Mouse (Mus musculus) liver, embryonic 13.5 days (tissue): ENCODE data around the gene Arfrp1. TPM values are rescaled to one million over a fixed set of nuclear protein-coding genes. Genes with fewer than 3 reads are reported as not detected.

ENCODE experiments used
- ATAC-seq: fragments of 200-750 bp; cut with Nextera tagmentation; 2 replicates; pipeline ENCODE4 v1.8.0; 2017; ENCODE audit warnings: low read depth, mild to moderate bottlenecking, moderate number of reproducible peaks, moderate library complexity
- DNase-seq: peaks from one replicate; pipeline ENCODE4 v3.0.0; 2022
- H3K27ac ChIP-seq: fragments of 300-500 bp; sonication (generic); 2 replicates; pipeline ENCODE4 v1.5.1; 2015; ENCODE audit warnings: moderate library complexity, mild to moderate bottlenecking, inconsistent platforms
- H3K27me3 ChIP-seq: fragments of 300-500 bp; sonication (generic); 2 replicates; pipeline ENCODE4 v1.6.1; 2015; ENCODE audit warnings: mild to moderate bottlenecking, inconsistent platforms
- H3K36me3 ChIP-seq: fragments of 300-500 bp; sonication (generic); 2 replicates; pipeline ENCODE4 v1.6.1; 2015; ENCODE audit warnings: mild to moderate bottlenecking, inconsistent platforms
- H3K4me1 ChIP-seq: fragments of 300-500 bp; sonication (generic); replicated peaks from 2 replicates; pipeline ENCODE4 v1.6.1; 2015; ENCODE audit warnings: inconsistent platforms
- H3K4me2 ChIP-seq: fragments of 300-500 bp; sonication (generic); 2 replicates; pipeline ENCODE4 v1.6.1; 2015; ENCODE audit warnings: inconsistent platforms, mild to moderate bottlenecking, moderate library complexity
- H3K4me3 ChIP-seq: fragments of 300-500 bp; sonication (generic); replicated peaks from 2 replicates; pipeline ENCODE4 v1.5.1; 2015; ENCODE audit warnings: mild to moderate bottlenecking, inconsistent platforms
- H3K9ac ChIP-seq: fragments of 300-500 bp; sonication (generic); 2 replicates; pipeline ENCODE4 v1.6.1; 2015; ENCODE audit warnings: mild to moderate bottlenecking, inconsistent platforms
- H3K9me3 ChIP-seq: fragments of 300-500 bp; sonication (generic); replicated peaks from 2 replicates; pipeline ENCODE4 v1.6.1; 2016; ENCODE audit warnings: inconsistent platforms
- WGBS: fragments of 180-500 bp; shearing (Covaris S2); methylation state at CpG from one replicate; pipeline ENCODE4 v1.1.7; 2015; ENCODE audit not compliant: insufficient replicate concordance; 5-methylcytosine and 5-hydroxymethylcytosine counted together
- polyA plus RNA-seq: library from polyadenylated mRNA; unstranded; fragments of >200 nt; fragmentation: Nextera tagmentation; extraction: Ambion mirVana; gene quantifications from 2 replicates; pipeline ENCODE4 v1.2.1, GENCODE M21; 2015

Gene Arfrp1
- polyA plus RNA-seq, 1 experiment from 2014 or later = 27.8 TPM

DNA sequence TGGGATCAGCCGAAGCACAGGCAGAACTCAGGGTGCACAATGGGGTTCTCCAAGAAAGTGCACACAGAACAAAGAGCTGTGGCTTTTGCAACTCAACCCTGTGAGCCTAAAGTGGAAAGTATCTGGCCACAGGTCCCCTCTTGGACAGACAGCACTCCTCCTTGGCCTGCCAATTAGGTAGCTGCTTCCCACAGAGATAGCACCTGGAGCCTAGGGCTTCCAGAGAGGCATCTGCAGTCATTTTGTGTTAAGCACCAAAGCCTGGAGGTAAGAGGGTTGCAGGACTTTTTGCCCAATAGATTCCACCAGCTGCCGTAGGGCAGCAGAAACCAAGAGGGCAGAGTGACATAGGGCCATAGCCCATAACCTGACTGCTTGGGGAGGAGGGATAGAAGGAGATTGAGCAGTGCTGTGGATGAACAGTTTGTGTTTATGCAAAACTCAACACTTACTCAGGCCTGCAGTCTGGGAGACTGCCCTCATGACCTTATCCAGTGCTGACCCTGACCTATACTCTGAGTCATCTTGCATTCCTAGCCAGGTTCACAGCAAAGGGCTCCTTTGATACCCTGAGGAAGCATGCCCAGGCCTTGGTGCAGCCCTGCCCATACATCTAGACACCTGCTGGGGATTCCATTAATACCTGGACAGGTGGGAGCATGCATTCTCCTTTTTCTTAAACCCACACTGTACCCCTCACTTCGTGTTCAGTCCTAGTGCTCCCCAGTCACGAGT, 25.1 kb upstream of the Arfrp1 start:
- WGBS = 69% methylated on average over 4 of the region's 4 CpGs

DNA sequence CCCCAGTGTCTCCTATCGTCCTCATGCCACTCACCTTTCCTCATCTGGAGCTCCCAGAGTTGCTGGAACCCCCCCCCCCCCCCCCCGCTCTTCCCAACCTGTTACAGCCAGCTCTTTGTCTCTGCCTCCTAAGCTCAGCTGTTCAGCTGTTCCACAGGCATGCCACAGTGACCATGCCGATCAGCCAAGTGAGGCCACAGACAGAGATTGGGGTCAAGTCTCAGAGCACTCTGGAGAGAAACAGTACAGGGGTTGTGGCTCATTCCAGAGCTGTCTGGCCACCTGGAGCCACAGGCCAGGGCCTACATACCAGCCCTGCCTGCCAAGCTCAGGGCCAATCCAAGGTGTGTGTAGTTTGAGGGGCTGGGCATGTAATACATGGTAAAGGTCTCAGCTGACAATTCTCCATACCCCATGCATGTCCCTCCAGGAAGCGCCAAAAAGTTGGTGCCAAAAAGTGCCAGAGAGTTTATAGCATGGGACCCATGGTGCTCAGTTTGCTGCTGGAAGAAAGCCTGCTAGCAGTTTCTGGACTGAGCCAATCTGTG, 21.5 kb upstream of the Arfrp1 start:
- H3K27me3 ChIP-seq = no peaks in the 10 kb centered on the region
- WGBS = 75% methylated on average over 3 of the region's 4 CpGs
- H3K27ac ChIP-seq = no peak overlapping the region
- H3K4me3 ChIP-seq = no peak overlapping the region
- DNase-seq (no peak), ATAC-seq (no peak)
- H3K4me2 ChIP-seq = no peak overlapping the region
- no peak overlapping the region for H3K9ac ChIP-seq
- H3K36me3 ChIP-seq = peaks cover 75% of the 10 kb centered on the region
- no peaks in the 10 kb centered on the region for H3K9me3 ChIP-seq
- no peaks in the 10 kb centered on the region for H3K4me1 ChIP-seq

More for the DNA sequence above, 25.1 kb upstream of the Arfrp1 start:
- H3K4me3 ChIP-seq = no peak overlapping the region
- ATAC-seq (no peak), DNase-seq (no peak)
- no peak overlapping the region for H3K27ac ChIP-seq
- no peaks in the 10 kb centered on the region for H3K4me1 ChIP-seq
- H3K4me2 ChIP-seq = no peak overlapping the region
- H3K36me3 ChIP-seq = peaks cover 72% of the 10 kb centered on the region
- H3K27me3 ChIP-seq = no peaks in the 10 kb centered on the region
- no peaks in the 10 kb centered on the region for H3K9me3 ChIP-seq
- no peak overlapping the region for H3K9ac ChIP-seq

DNA sequence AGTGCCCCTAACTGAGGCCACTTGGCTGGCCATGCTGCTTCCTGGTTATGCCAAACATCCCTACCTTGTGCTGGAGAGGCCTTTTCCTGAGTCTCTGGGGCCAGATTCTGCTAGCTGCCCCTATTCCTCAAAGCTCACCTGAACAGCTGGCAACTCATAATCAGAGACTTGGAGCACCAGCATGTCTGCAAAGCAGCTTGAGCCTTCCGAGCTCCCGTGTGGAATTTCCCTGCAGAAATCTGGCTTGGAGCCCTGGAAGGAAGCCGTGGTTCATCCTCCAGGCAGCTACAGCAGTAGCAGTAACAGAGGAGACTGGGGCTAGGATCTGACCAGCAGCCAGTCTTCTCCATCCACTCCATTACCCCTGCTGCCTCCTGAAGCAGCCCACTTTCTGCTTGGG, 20.7 kb upstream of the Arfrp1 start:
- Histone ChIP-seq H3K9ac (no peak overlapping the region), H3K27me3 (no peaks in the 10 kb centered on the region), H3K4me2 (no peak overlapping the region), H3K4me1 (no peaks in the 10 kb centered on the region), H3K36me3 (peaks cover 76% of the 10 kb centered on the region), H3K4me3 (no peak overlapping the region), H3K27ac (no peak overlapping the region), H3K9me3 (no peaks in the 10 kb centered on the region)
- no peak for DNase-seq
- 74% methylated on average over 3 of the region's 3 CpGs for WGBS
- no peak for ATAC-seq

DNA sequence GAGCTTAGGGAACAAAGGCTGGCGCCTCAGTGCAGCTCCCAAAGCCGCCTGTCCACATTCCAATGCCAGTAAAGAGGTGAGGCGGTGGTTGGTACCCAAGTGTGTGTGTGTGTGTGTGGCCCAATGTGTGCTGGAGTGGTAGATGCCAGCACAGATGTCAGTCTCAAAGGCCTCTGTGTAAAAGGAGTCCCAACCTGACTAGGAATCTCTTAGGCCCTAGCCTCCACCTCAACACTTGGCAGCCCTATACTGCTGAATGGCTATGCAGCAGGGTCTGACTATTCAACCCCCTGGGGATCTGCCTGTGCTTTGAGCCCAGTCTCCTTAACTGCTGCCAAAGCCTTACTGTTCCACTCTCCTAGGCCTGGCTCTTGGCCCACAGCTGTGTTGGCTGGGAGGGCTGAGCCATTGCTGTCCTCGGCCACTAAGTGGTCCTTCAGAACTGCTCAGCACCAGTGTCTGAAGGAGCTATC, 19.8 kb upstream of the Arfrp1 start:
- Histone ChIP-seq H3K27ac (no peak overlapping the region), H3K9ac (no peak overlapping the region), H3K36me3 (peaks cover 77% of the 10 kb centered on the region), H3K4me3 (no peak overlapping the region), H3K27me3 (no peaks in the 10 kb centered on the region), H3K9me3 (no peaks in the 10 kb centered on the region), H3K4me1 (no peaks in the 10 kb centered on the region), H3K4me2 (no peak overlapping the region)
- no peak for ATAC-seq
- DNase-seq = no peak
- WGBS = 77% methylated on average over 4 of the region's 4 CpGs

DNA sequence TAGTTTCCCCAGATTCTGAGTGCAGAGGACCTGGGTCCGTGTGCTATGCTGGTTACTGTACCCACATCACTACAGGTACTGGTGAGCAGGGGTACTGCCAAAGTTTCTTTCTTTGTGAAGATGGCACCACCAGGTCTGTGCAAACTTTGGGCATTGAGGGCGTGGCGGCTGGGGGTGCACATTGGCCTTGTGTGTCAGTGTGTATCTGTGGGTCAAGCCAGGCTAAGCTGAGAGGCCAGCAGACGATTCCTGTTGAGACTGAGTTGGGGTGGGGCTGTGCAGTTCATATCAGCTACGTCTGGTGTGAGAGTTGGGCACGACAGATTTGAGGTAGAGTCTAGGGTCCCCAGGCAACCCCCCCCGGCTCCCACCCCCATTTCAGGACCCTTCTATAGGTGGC, 19.3 kb upstream of the Arfrp1 start:
- H3K27ac ChIP-seq = no peak overlapping the region
- no peak overlapping the region for H3K4me3 ChIP-seq
- H3K9ac ChIP-seq = no peak overlapping the region
- peaks cover 82% of the 10 kb centered on the region for H3K36me3 ChIP-seq
- no peak overlapping the region for H3K4me2 ChIP-seq
- WGBS = 64% methylated on average over 7 of the region's 7 CpGs
- H3K9me3 ChIP-seq = no peaks in the 10 kb centered on the region
- no peak for ATAC-seq
- H3K27me3 ChIP-seq = no peaks in the 10 kb centered on the region
- H3K4me1 ChIP-seq = no peaks in the 10 kb centered on the region
- no peak for DNase-seq

DNA sequence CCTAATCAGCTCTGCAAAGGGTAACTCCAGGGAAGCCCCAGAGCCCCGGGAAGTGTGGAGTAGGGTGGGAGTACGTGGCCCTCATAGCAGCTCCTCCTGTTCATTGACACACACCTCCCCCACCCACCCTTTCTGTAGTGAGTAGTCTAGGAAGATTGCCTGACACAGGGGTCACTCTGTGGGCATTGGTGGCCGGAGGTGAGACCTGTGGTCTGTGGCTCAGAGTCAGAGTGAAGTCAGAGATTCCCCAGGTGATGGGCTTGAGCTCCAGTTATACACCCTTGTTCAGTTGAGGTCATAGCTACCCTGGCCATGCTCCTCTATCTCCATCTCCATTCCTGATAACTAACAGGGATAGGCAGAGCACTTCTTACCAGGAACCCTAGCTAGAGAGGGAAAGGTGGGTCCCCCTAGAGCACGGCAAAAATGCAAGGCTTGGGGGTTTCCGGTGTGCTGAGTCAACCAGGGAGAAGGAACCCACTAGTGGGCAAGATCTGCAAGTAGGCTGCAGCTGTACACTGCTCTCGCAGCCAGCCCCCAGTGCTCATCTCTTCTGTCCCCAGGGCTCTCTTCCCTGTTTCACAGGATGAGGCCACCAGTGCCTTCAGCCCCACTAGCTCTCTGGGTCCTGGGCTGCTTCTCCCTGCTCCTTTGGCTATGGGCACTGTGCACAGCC, 16.6 kb upstream of the Arfrp1 start:
- 72% methylated on average over 6 of the region's 6 CpGs for WGBS
- no peak for DNase-seq
- Histone ChIP-seq H3K4me3 (no peak overlapping the region), H3K36me3 (peaks cover 82% of the 10 kb centered on the region), H3K9ac (no peak overlapping the region), H3K4me1 (peaks cover 8% of the 10 kb centered on the region), H3K27me3 (no peaks in the 10 kb centered on the region), H3K4me2 (no peak overlapping the region), H3K9me3 (no peaks in the 10 kb centered on the region), H3K27ac (no peak overlapping the region)
- ATAC-seq = no peak

DNA sequence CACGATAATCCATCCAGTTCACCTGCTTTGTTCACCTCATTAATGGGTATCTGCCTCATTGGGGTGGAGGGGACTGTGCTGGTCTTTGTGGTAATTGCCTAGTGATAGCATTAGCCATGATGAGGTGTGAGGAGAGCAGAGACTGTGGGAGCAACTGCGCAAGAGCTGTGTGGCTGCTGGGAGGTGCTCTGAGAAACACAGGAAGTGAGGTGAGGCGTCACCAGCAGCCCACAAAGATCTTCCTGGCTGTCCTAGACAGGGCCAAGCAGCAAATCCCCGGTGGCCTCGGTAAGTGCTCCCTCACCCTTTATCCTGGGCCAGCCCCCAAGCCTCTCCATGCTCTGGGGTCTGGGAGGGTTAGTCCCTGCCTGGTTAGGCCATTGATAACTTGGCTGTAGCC, 15.9 kb upstream of the Arfrp1 start:
- Histone ChIP-seq H3K9ac (no peak overlapping the region), H3K27me3 (no peaks in the 10 kb centered on the region), H3K4me1 (peaks cover 15% of the 10 kb centered on the region), H3K4me3 (no peak overlapping the region), H3K36me3 (peaks cover 76% of the 10 kb centered on the region), H3K9me3 (no peaks in the 10 kb centered on the region), H3K4me2 (no peak overlapping the region), H3K27ac (no peak overlapping the region)
- ATAC-seq = no peak
- WGBS = 62% methylated on average over 5 of the region's 5 CpGs
- no peak for DNase-seq

DNA sequence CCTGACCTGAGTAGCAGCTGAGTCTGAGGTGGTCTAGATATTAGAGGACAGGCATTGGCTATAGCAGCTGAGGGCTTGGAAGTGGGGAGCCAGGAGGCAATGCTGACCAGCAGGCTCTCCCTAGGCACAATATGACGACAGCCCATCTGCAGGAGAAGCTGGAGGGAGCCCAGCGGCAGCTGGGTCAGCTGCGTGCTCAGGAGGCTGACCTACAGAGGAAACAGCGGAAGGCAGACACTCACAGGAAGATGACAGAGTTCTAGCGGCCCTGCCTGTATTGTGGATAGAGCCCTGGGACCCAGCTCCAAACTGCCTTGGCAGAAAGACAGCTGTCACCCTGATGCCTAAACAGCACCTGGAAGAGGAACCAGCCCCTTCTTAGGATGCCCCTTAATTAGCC, 15.0 kb upstream of the Arfrp1 start:
- no peak overlapping the region for H3K4me2 ChIP-seq
- peaks cover 69% of the 10 kb centered on the region for H3K36me3 ChIP-seq
- 87% methylated on average over 5 of the region's 5 CpGs for WGBS
- peaks cover 15% of the 10 kb centered on the region for H3K4me1 ChIP-seq
- no peak overlapping the region for H3K9ac ChIP-seq
- DNase-seq (no peak), ATAC-seq (no peak)
- H3K27me3 ChIP-seq = no peaks in the 10 kb centered on the region
- H3K9me3 ChIP-seq = no peaks in the 10 kb centered on the region
- no peak overlapping the region for H3K4me3 ChIP-seq
- no peak overlapping the region for H3K27ac ChIP-seq

DNA sequence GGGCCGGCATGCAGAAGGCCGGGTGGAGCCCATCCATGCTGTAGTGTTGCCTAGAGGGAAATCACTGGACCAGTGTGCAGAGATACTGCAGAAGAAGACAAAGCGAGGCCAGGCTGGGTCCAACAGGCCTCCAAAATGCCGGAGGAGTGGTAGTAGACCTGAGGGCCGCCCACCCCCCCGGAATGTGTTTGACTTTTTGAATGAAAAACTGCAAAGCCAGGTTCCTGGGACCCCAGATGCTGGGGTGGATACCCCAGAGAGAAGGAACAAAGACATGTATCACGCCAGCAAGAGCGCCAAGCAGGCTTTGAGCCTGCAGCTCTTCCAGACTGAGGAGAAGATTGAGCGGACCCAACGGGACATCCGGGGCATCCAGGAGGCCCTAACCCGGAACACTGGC, 14.6 kb upstream of the Arfrp1 start, which contains the start of gene Lime1:
Lime1 (plus strand) TSS at position 301 of the 400 bp plus-strand sequence.
- no peak within 1 kb of the TSS for H3K4me3 ChIP-seq
- H3K9me3 ChIP-seq = no peaks in the 10 kb centered on the region
- no peak for ATAC-seq
- no peak within 1 kb of the TSS for H3K4me2 ChIP-seq
- H3K36me3 ChIP-seq = peaks cover 65% of the 10 kb centered on the region
- no peaks in the 10 kb centered on the region for H3K27me3 ChIP-seq
- no peak within 1 kb of the TSS for H3K27ac ChIP-seq
- 85% methylated on average over 12 of the region's 12 CpGs for WGBS
- H3K4me1 ChIP-seq = peaks cover 15% of the 10 kb centered on the region
- DNase-seq = no peak
- no peak within 1 kb of the TSS for H3K9ac ChIP-seq

DNA sequence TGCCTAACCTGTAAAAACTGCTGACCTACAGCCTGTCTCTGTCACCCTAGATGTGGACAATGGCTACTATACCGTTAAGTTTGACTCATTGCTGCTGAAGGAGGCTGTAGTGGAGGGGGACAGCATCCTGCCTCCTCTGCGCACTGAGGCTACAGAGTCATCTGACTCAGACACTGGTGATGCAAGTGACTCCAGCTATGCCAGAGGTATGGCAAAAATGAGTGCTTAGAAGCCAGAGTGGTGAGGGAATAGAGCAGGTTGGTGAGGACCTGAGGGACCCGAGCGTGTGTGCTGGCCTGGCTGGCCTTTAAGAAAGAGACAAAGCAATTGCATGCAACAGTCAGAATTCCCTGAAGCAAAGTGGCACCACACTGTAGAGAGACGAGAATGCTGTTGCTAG, 13.5 kb upstream of the Arfrp1 start:
- Histone ChIP-seq H3K4me3 (no peak overlapping the region), H3K4me1 (peaks cover 22% of the 10 kb centered on the region), H3K27me3 (no peaks in the 10 kb centered on the region), H3K4me2 (no peak overlapping the region), H3K36me3 (peaks cover 56% of the 10 kb centered on the region), H3K9me3 (no peaks in the 10 kb centered on the region), H3K27ac (no peak overlapping the region), H3K9ac (no peak overlapping the region)
- ATAC-seq (no peak), DNase-seq (no peak)
- 81% methylated on average over 5 of the region's 5 CpGs for WGBS

DNA sequence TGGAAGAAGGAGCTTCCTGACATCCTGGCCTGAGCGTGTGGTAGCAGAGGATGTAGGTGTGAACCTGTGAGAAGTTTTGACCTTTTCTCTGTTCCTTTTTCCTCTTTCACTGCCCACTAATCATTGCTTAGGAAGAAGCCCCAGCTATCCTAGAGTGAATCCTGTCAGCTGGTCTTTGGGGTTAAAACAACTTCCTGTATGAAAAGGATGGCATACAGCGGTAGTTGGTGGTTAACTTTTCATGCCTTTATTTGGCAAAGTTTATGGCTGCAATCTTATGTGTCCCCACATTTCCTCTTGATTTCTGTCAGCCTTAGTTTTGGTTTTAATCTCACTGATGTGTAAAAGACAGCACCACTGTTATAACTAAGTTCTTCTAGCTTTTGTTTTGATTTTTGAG, 12.0 kb upstream of the Arfrp1 start:
- Histone ChIP-seq H3K4me1 (peaks cover 30% of the 10 kb centered on the region), H3K27me3 (no peaks in the 10 kb centered on the region), H3K36me3 (peaks cover 41% of the 10 kb centered on the region), H3K9ac (no peak overlapping the region), H3K4me2 (no peak overlapping the region), H3K27ac (no peak overlapping the region), H3K4me3 (no peak overlapping the region), H3K9me3 (no peaks in the 10 kb centered on the region)
- no peak for ATAC-seq
- no peak for DNase-seq
- WGBS = 44% methylated on average over 2 of the region's 2 CpGs
